Mouse (Mus musculus): ENCODE data around the gene Cdcp1. TPM values are rescaled to one million over a fixed set of nuclear protein-coding genes. Genes with fewer than 3 reads are reported as not detected.

Cdcp1 gene
- polyA plus RNA-seq (2012; ENCODE audit: insufficient read depth, low replicate concordance) = 0.91 TPM in 1 of 2 replicates, not detected in the other

GRCm38 (mm10) chr9:123215621-123216440, at the start of gene Cdcp1:
Cdcp1 (minus strand) TSS chr9:123216038.
- H3K4me3 ChIP-seq (replicated peaks) = peak within 1 kb of the TSS; percentile 80
- no peaks in the 10 kb centered on the region for H3K36me3 ChIP-seq (replicated peaks; ENCODE audit: low read length)
- no peaks in the 10 kb centered on the region for H3K9me3 ChIP-seq
- TF ChIP-seq GATA1 (IDR thresholded peaks at IDR 0.05; ENCODE audit: borderline replicate concordance, low read length) = no peak
- peaks cover 78% of the 10 kb centered on the region for H3K4me1 ChIP-seq
- peaks cover 6% of the 10 kb centered on the region for H3K27me3 ChIP-seq (replicated peaks)

GRCm38 (mm10) chr9:123260611-123261021, 44.8 kb upstream of the Cdcp1 start, which contains the start of gene Tmem158:
Tmem158 (minus strand) TSS chr9:123260764.
- Histone ChIP-seq H3K4me1 (peaks cover 69% of the 10 kb centered on the region), H3K27me3 (replicated peaks) (peaks cover 28% of the 10 kb centered on the region), H3K36me3 (replicated peaks; ENCODE audit: low read length) (peaks cover 11% of the 10 kb centered on the region), H3K9me3 (no peaks in the 10 kb centered on the region), H3K4me3 (replicated peaks) (peak within 1 kb of the TSS; percentile 99)
- TF ChIP-seq GATA1 (IDR thresholded peaks at IDR 0.05; ENCODE audit: borderline replicate concordance, low read length) = no peak
- TF ChIP-seq FLI1 (IDR thresholded peaks at IDR 0.05; ENCODE audit: low read length) = no peak

GRCm38 (mm10) chr9:123259896-123260610, 44.2 kb upstream of the Cdcp1 start:
- H3K9me3 ChIP-seq = no peaks in the 10 kb centered on the region

GRCm38 (mm10) chr9:123259461-123259895, 43.6 kb upstream of the Cdcp1 start:
- Histone ChIP-seq H3K4me3 (replicated peaks) (peak overlapping the region; percentile 99), H3K36me3 (replicated peaks; ENCODE audit: low read length) (peaks cover 11% of the 10 kb centered on the region), H3K27me3 (replicated peaks) (peaks cover 27% of the 10 kb centered on the region), H3K4me1 (peaks cover 67% of the 10 kb centered on the region), H3K9me3 (no peaks in the 10 kb centered on the region)
- TF ChIP-seq GATA1 (IDR thresholded peaks at IDR 0.05; ENCODE audit: borderline replicate concordance, low read length) (no peak), FLI1 (IDR thresholded peaks at IDR 0.05; ENCODE audit: low read length) (no peak)

More at GRCm38 (mm10) chr9:123259896-123260610, 44.2 kb upstream of the Cdcp1 start:
- H3K36me3 ChIP-seq (replicated peaks; ENCODE audit: low read length) = peaks cover 11% of the 10 kb centered on the region
- TF ChIP-seq FLI1 (IDR thresholded peaks at IDR 0.05; ENCODE audit: low read length) = no peak
- TF ChIP-seq GATA1 (IDR thresholded peaks at IDR 0.05; ENCODE audit: borderline replicate concordance, low read length) = no peak
- peak overlapping the region; percentile 99 for H3K4me3 ChIP-seq (replicated peaks)
- H3K27me3 ChIP-seq (replicated peaks) = peaks cover 28% of the 10 kb centered on the region
- H3K4me1 ChIP-seq = peaks cover 67% of the 10 kb centered on the region

- peaks cover 25% of the 10 kb centered on the region for H3K27me3 ChIP-seq (replicated peaks)
- H3K36me3 ChIP-seq (replicated peaks; ENCODE audit: low read length) = peaks cover 11% of the 10 kb centered on the region
- no peaks in the 10 kb centered on the region for H3K9me3 ChIP-seq
- H3K4me3 ChIP-seq (replicated peaks) = peak overlapping the region; percentile 99
- no peak for TF ChIP-seq FLI1 (IDR thresholded peaks at IDR 0.05; ENCODE audit: low read length)
- TF ChIP-seq GATA1 (IDR thresholded peaks at IDR 0.05; ENCODE audit: borderline replicate concordance, low read length) = no peak
- H3K4me1 ChIP-seq = peaks cover 67% of the 10 kb centered on the region
These were observed 43.0 kb upstream of the Cdcp1 start for GRCm38 (mm10) chr9:123258796-123259195.

- peaks cover 14% of the 10 kb centered on the region for H3K27me3 ChIP-seq (replicated peaks)
- no peaks in the 10 kb centered on the region for H3K9me3 ChIP-seq
- peaks cover 59% of the 10 kb centered on the region for H3K4me1 ChIP-seq
- TF ChIP-seq GATA1 (IDR thresholded peaks at IDR 0.05; ENCODE audit: borderline replicate concordance, low read length) (no peak), FLI1 (IDR thresholded peaks at IDR 0.05; ENCODE audit: low read length) (no peak)
- peaks cover 11% of the 10 kb centered on the region for H3K36me3 ChIP-seq (replicated peaks; ENCODE audit: low read length)
- H3K4me3 ChIP-seq (replicated peaks) = no peak overlapping the region
These were observed 39.9 kb upstream of the Cdcp1 start for GRCm38 (mm10) chr9:123255736-123256135.

- no peak overlapping the region for H3K4me3 ChIP-seq (replicated peaks)
- no peaks in the 10 kb centered on the region for H3K36me3 ChIP-seq (replicated peaks; ENCODE audit: low read length)
- H3K4me1 ChIP-seq = peaks cover 36% of the 10 kb centered on the region
- no peaks in the 10 kb centered on the region for H3K9me3 ChIP-seq
- no peak for TF ChIP-seq FLI1 (IDR thresholded peaks at IDR 0.05; ENCODE audit: low read length)
- no peak for TF ChIP-seq GATA1 (IDR thresholded peaks at IDR 0.05; ENCODE audit: borderline replicate concordance, low read length)
- peaks cover 2% of the 10 kb centered on the region for H3K27me3 ChIP-seq (replicated peaks)
These were observed 32.2 kb upstream of the Cdcp1 start for GRCm38 (mm10) chr9:123247992-123248391.

GRCm38 (mm10) chr9:123245146-123245545, 29.3 kb upstream of the Cdcp1 start:
- Histone ChIP-seq H3K4me1 (peaks cover 44% of the 10 kb centered on the region), H3K9me3 (peaks cover 10% of the 10 kb centered on the region), H3K36me3 (replicated peaks; ENCODE audit: low read length) (peaks cover 7% of the 10 kb centered on the region), H3K27me3 (replicated peaks) (peaks cover 2% of the 10 kb centered on the region), H3K4me3 (replicated peaks) (no peak overlapping the region)
- no peak for TF ChIP-seq GATA1 (IDR thresholded peaks at IDR 0.05; ENCODE audit: borderline replicate concordance, low read length)
- no peak for TF ChIP-seq FLI1 (IDR thresholded peaks at IDR 0.05; ENCODE audit: low read length)

GRCm38 (mm10) chr9:123243988-123244387, 28.1 kb upstream of the Cdcp1 start:
- no peak for TF ChIP-seq GATA1 (IDR thresholded peaks at IDR 0.05; ENCODE audit: borderline replicate concordance, low read length)
- TF ChIP-seq FLI1 (IDR thresholded peaks at IDR 0.05; ENCODE audit: low read length) = no peak
- H3K36me3 ChIP-seq (replicated peaks; ENCODE audit: low read length) = peaks cover 7% of the 10 kb centered on the region
- peaks cover 10% of the 10 kb centered on the region for H3K9me3 ChIP-seq
- peaks cover 52% of the 10 kb centered on the region for H3K4me1 ChIP-seq
- peak overlapping the region; percentile 59 for H3K4me3 ChIP-seq (replicated peaks)
- peaks cover 2% of the 10 kb centered on the region for H3K27me3 ChIP-seq (replicated peaks)

Data from megakaryocyte, embryonic 14.5 days (primary cell).